In genomic region chr2:155536292-155536691, GRCm38 (mm10) we compare ENCODE assay signal across 36 mouse cellular contexts. TPM values are rescaled to one million over a fixed set of nuclear protein-coding genes. Genes with fewer than 3 reads are reported as not detected.
"Had no signal": no experiment of that assay in that cellular context is flagged by ENCODE, and none has a peak within 500 bp of the region (broad histone marks: within the 10 kb centered on the region; RNA-seq: fewer than 3 reads in every experiment).

No protein-coding gene starts in this region.

- H3K27me3 ChIP-seq: heart, embryonic 12.5 days; heart, embryonic 13.5 days; heart, embryonic 15.5 days; hindbrain, embryonic 12.5 days; hindbrain, embryonic 13.5 days; hindbrain, embryonic 15.5 days; intestine, embryonic 15.5 days; kidney, embryonic 15.5 days had no signal

- H3K36me3 ChIP-seq: heart, embryonic 10.5 days; heart, embryonic 12.5 days; heart, embryonic 13.5 days; heart, embryonic 15.5 days; hindbrain, embryonic 10.5 days; hindbrain, embryonic 12.5 days; hindbrain, embryonic 13.5 days; hindbrain, embryonic 15.5 days; intestine, embryonic 15.5 days; kidney, embryonic 15.5 days had no signal

- H3K9me3 ChIP-seq: heart, embryonic 10.5 days; heart, embryonic 12.5 days; heart, embryonic 13.5 days; heart, embryonic 15.5 days; hindbrain, embryonic 10.5 days; hindbrain, embryonic 12.5 days; hindbrain, embryonic 13.5 days; hindbrain, embryonic 15.5 days; intestine, embryonic 15.5 days; kidney, embryonic 15.5 days had no signal

- DNase-seq: heart, postnatal 10 days; heart, postnatal 14 days; heart, postnatal 36 days; heart, postnatal 4 days; kidney, adult 11 months; kidney, adult 18-20 months; kidney, adult 2 months; kidney, adult 8-10 months; kidney, adult 9 months; kidney, postnatal 10 days; kidney, postnatal 14 days; kidney, postnatal 25 days; kidney, postnatal 36 days; kidney, postnatal 4 days; layer of hippocampus, adult 9-11 months; layer of hippocampus, postnatal 36 days had no signal

- ATAC-seq: hindbrain, embryonic 16.5 days; hindbrain, postnatal 0 days; inflammation-experienced regulatory T-cells, adult 6 months; intestine, embryonic 15.5 days; intestine, embryonic 16.5 days; intestine, postnatal 0 days had no signal

- H3K9ac ChIP-seq: heart, embryonic 12.5 days; heart, embryonic 13.5 days; heart, embryonic 15.5 days; hindbrain, embryonic 12.5 days; hindbrain, embryonic 13.5 days; hindbrain, embryonic 14.5 days; hindbrain, embryonic 15.5 days; intestine, embryonic 15.5 days; kidney, embryonic 15.5 days had no signal

- H3K4me3 ChIP-seq: heart, embryonic 10.5 days; heart, embryonic 12.5 days; heart, embryonic 13.5 days; heart, embryonic 15.5 days; hindbrain, embryonic 10.5 days; hindbrain, embryonic 12.5 days; hindbrain, embryonic 13.5 days; hindbrain, embryonic 15.5 days; intestine, embryonic 15.5 days; kidney, embryonic 15.5 days; layer of hippocampus, adult 2 months had no signal

- H3K27ac ChIP-seq: heart, embryonic 10.5 days; heart, embryonic 13.5 days; heart, embryonic 15.5 days; hindbrain, embryonic 10.5 days; hindbrain, embryonic 12.5 days; hindbrain, embryonic 13.5 days; hindbrain, embryonic 14.5 days; hindbrain, embryonic 15.5 days; hindbrain, postnatal 0 days; intestine, embryonic 15.5 days; kidney, embryonic 15.5 days; kidney, postnatal 0 days; layer of hippocampus, adult 2 months had no signal

- H3K4me1 ChIP-seq: hindbrain, embryonic 10.5 days; hindbrain, embryonic 12.5 days; hindbrain, embryonic 13.5 days; hindbrain, embryonic 15.5 days; intestine, embryonic 15.5 days; kidney, embryonic 15.5 days had no signal

- H3K4me2 ChIP-seq: heart, embryonic 11.5 days; heart, embryonic 12.5 days; heart, embryonic 13.5 days; heart, embryonic 15.5 days; hindbrain, embryonic 12.5 days; hindbrain, embryonic 13.5 days; hindbrain, embryonic 14.5 days; hindbrain, embryonic 15.5 days; intestine, embryonic 15.5 days; kidney, embryonic 15.5 days had no signal

RNA-seq across cellular contexts. Expression of gene Ggt7, which starts 18.3 kb away (rescaled TPM):
- total RNA-seq: hematopoietic stem cell, adult 5-6 weeks had no signal
